Comparison of ENCODE assay signal across 12 mouse cellular contexts in genomic region chr3:89966946-89967345, GRCm38 (mm10). TPM values are rescaled to one million over a fixed set of nuclear protein-coding genes. Genes with fewer than 3 reads are reported as not detected.
DNase-seq lines count a peak whose midpoint lies in the region; ATAC-seq and TF ChIP-seq lines count a peak whose summit lies in the region.
"Had no signal": no experiment of that assay in that cellular context is flagged by ENCODE, and none has a peak within 500 bp of the region (broad histone marks: within the 10 kb centered on the region; RNA-seq: fewer than 3 reads in every experiment).

No protein-coding gene starts in this region.

- H3K4me1 ChIP-seq in kidney, adult 2 months (ENCODE audit: control insufficient read depth, insufficient read depth, low read length): no peaks in the 10 kb centered on the region; the same call in 1 of the 2 replicates
- peaks cover 12% of the 10 kb centered on the region for H3K4me1 ChIP-seq in kidney, embryonic 16.5 days (ENCODE audit: insufficient read depth, low read length)
- peaks cover 14% of the 10 kb centered on the region for H3K4me1 ChIP-seq in bone marrow macrophage, adult 2 months (ENCODE audit: control insufficient read depth, insufficient read depth, low read length)

- no peaks in the 10 kb centered on the region for H3K27me3 ChIP-seq in kidney, adult 2 months (replicated peaks; ENCODE audit: control insufficient read depth, insufficient read depth, low read length)
- H3K27me3 ChIP-seq in kidney, embryonic 16.5 days (ENCODE audit: insufficient read depth, low read length): no peaks in the 10 kb centered on the region

- no peak overlapping the region for H3K4me3 ChIP-seq in kidney, adult 2 months (ENCODE audit: insufficient read depth, low read depth, low read length)
- no peak overlapping the region for H3K4me3 ChIP-seq in kidney, embryonic 16.5 days (ENCODE audit: low read length)
- H3K4me3 ChIP-seq in bone marrow macrophage, adult 2 months (ENCODE audit: insufficient read depth, low read length): no peak overlapping the region
- H3K4me3 ChIP-seq: midbrain, embryonic 12.5 days had no signal

- no peaks in the 10 kb centered on the region for H3K9me3 ChIP-seq in kidney, embryonic 16.5 days (ENCODE audit: low read length)
- H3K9me3 ChIP-seq: midbrain, embryonic 12.5 days had no signal

- no peaks in the 10 kb centered on the region for H3K36me3 ChIP-seq in kidney, adult 2 months (ENCODE audit: control insufficient read depth, insufficient read depth, low read length)
- H3K36me3 ChIP-seq in kidney, embryonic 16.5 days (ENCODE audit: insufficient read depth, low read length): no peaks in the 10 kb centered on the region
- H3K36me3 ChIP-seq: midbrain, embryonic 12.5 days had no signal

- WGBS in kidney, adult 2 months: 74% methylated on average over 4 of the region's 4 CpGs
- 77% methylated on average over 4 of the region's 4 CpGs for WGBS in kidney, embryonic 16.5 days

- H3K4me2 ChIP-seq in kidney, embryonic 16.5 days (replicated peaks; ENCODE audit: low read depth, low read length): no peak overlapping the region
- H3K4me2 ChIP-seq: midbrain, embryonic 12.5 days had no signal

- peak; percentile 33 for TF ChIP-seq CTCF in kidney, adult 2 months (conservative IDR thresholded peaks at IDR 0.05; ENCODE audit: insufficient read depth, insufficient read length, low read depth, low read length)
- TF ChIP-seq CTCF in bone marrow macrophage, adult 2 months (IDR thresholded peaks at IDR 0.05; ENCODE audit: low read depth, low read length): peak; percentile 73

- no peak for ATAC-seq in kidney, embryonic 16.5 days (ENCODE audit: low FRiP score, low TSS enrichment)
- ATAC-seq in CD4-positive, CD25-positive, alpha-beta regulatory T cell, adult 4 months: peak; percentile 22

- intact Hi-C loops in left cerebral cortex, postnatal 14 days (cut with DNase I): no loop called here

- DNase-seq in kidney, adult 2 months: peak; percentile 14
- peak; percentile 50 for DNase-seq in mesoderm, embryonic 11.5 days (ENCODE audit: low read depth, low spot score)
- DNase-seq in cerebellum, adult 9-10 months: no peak
- DNase-seq in heart, adult 18-20 months: no peak
- no peak for DNase-seq in left cerebral cortex, postnatal 14 days (ENCODE audit: low spot score in 2 of 2)
- DNase-seq: adrenal gland, adult 2 months; heart, postnatal 14 days; right cerebral cortex, postnatal 14 days had no signal

- no peak overlapping the region for H3K27ac ChIP-seq in kidney, adult 2 months (ENCODE audit: insufficient read depth, low read depth, low read length)
- H3K27ac ChIP-seq in kidney, embryonic 16.5 days (ENCODE audit: low read length): no peak overlapping the region
- H3K27ac ChIP-seq in bone marrow macrophage, adult 2 months (ENCODE audit: insufficient read depth, low read depth, low read length): no peak overlapping the region
- H3K27ac ChIP-seq: midbrain, embryonic 12.5 days had no signal

- no peak for TF ChIP-seq POLR2A in kidney, adult 2 months (IDR thresholded peaks at IDR 0.05; ENCODE audit: low read depth, low read length)
- TF ChIP-seq POLR2A in bone marrow macrophage, adult 2 months (IDR thresholded peaks at IDR 0.05; ENCODE audit: borderline replicate concordance, low read depth, low read length): no peak

- H3K9ac ChIP-seq in kidney, embryonic 16.5 days (replicated peaks; ENCODE audit: low read length): no peak overlapping the region
- H3K9ac ChIP-seq: midbrain, embryonic 12.5 days had no signal

RNA-seq across cellular contexts. Expression of gene Atp8b2, which starts 3.6 kb away (rescaled TPM):
- polyA plus RNA-seq in kidney, adult 2 months (2012; rRNA removed): 21.9 and 23.5 TPM in 2 replicates
- polyA plus RNA-seq in kidney, embryonic 16.5 days (2015; fragmentation: Nextera tagmentation; extraction: Ambion mirVana): 11.7 and 15.3 TPM in 2 replicates
- 10 to 100 TPM; 17.8 to 24.6 TPM for polyA plus RNA-seq in CD4-positive, CD25-positive, alpha-beta regulatory T cell, adult 4 months (2017; shearing (Covaris generic))
- 17.7 and 28.7 TPM in 2 replicates for polyA plus RNA-seq in bone marrow macrophage, adult 2 months (2012; ENCODE audit: insufficient read depth, insufficient read length, missing spikeins)
- total RNA-seq in heart, adult 18-20 months (2021): 10 to 100 TPM; 14.7 to 14.9 TPM
- 10 to 100 TPM; 94.6 to 95.2 TPM for total RNA-seq in left cerebral cortex, postnatal 14 days (2021)

RNA-seq across cellular contexts. Expression of gene Hax1, which starts 31.6 kb away (rescaled TPM):
- 130 and 138 TPM in 2 replicates for polyA plus RNA-seq in kidney, adult 2 months (2012; rRNA removed)
- 175 and 189 TPM in 2 replicates for polyA plus RNA-seq in kidney, embryonic 16.5 days (2015; fragmentation: Nextera tagmentation; extraction: Ambion mirVana)
- 10 to 100 TPM; 69.2 to 70.3 TPM for polyA plus RNA-seq in CD4-positive, CD25-positive, alpha-beta regulatory T cell, adult 4 months (2017; shearing (Covaris generic))
- 96.5 and 113 TPM in 2 replicates for polyA plus RNA-seq in bone marrow macrophage, adult 2 months (2012; ENCODE audit: insufficient read depth, insufficient read length, missing spikeins)
- 10 to 100 TPM; 46.1 to 48.5 TPM for total RNA-seq in heart, adult 18-20 months (2021)
- 10 to 100 TPM; 70.6 to 76.7 TPM for total RNA-seq in left cerebral cortex, postnatal 14 days (2021)

RNA-seq across cellular contexts. Expression of gene Il6ra, which starts 54.0 kb away (rescaled TPM):
- polyA plus RNA-seq in kidney, adult 2 months (2012; rRNA removed): 3.2 and 4.1 TPM in 2 replicates
- 0.84 and 0.91 TPM in 2 replicates for polyA plus RNA-seq in kidney, embryonic 16.5 days (2015; fragmentation: Nextera tagmentation; extraction: Ambion mirVana)
- 10 to 100 TPM; 18.3 to 20.4 TPM for polyA plus RNA-seq in CD4-positive, CD25-positive, alpha-beta regulatory T cell, adult 4 months (2017; shearing (Covaris generic))
- 75.7 and 82.0 TPM in 2 replicates for polyA plus RNA-seq in bone marrow macrophage, adult 2 months (2012; ENCODE audit: insufficient read depth, insufficient read length, missing spikeins)
- total RNA-seq in heart, adult 18-20 months (2021): 1 to 10 TPM; 4.2 to 5.6 TPM
- total RNA-seq in left cerebral cortex, postnatal 14 days (2021): 1 to 10 TPM; 3.6 to 4.7 TPM

Comparison
In these comparisons a context has a peak if more than half of its experiments do, and no peak if none do; other contexts are left out.
1. DNase-seq: peak in kidney, adult 2 months (single experiment) and mesoderm, embryonic 11.5 days (single experiment); none in cerebellum, adult 9-10 months (single experiment), heart, adult 18-20 months (0 of 2) and left cerebral cortex, postnatal 14 days (0 of 2).